Mouse (Mus musculus): ENCODE results near the gene Mfsd11. TPM values are rescaled to one million over a fixed set of nuclear protein-coding genes. Genes with fewer than 3 reads are reported as not detected.
"Not testable (repeated sequence)": the region's sequence is repeated elsewhere in the genome, so short reads cannot be mapped to it uniquely, and the experiment has no call there.

Gene Mfsd11
- polyA plus RNA-seq, 1 experiment from 2014 or later = 51.2 TPM

GRCm38 (mm10) chr11:116822626-116823025 lies 29.6 kb upstream of the Mfsd11 start:
- no peaks in the 10 kb centered on the region for H3K36me3 ChIP-seq
- no peak for ATAC-seq (ENCODE audit: insufficient number of reproducible peaks, insufficient read depth, low FRiP score, low TSS enrichment)
- H3K4me1 ChIP-seq = peaks cover 27% of the 10 kb centered on the region
- H3K9me3 ChIP-seq = no peaks in the 10 kb centered on the region
- no peak overlapping the region for H3K9ac ChIP-seq
- no peak overlapping the region for H3K27ac ChIP-seq
- H3K27me3 ChIP-seq = no peaks in the 10 kb centered on the region
- H3K4me3 ChIP-seq = no peak overlapping the region
- WGBS = 94% methylated on average over 10 of the region's 10 CpGs
- no peak overlapping the region for H3K4me2 ChIP-seq (replicated peaks)

- H3K36me3 ChIP-seq = no peaks in the 10 kb centered on the region
- no peak overlapping the region for H3K4me3 ChIP-seq
- no peak for ATAC-seq (ENCODE audit: insufficient number of reproducible peaks, insufficient read depth, low FRiP score, low TSS enrichment)
- no peak overlapping the region for H3K9ac ChIP-seq
- H3K27me3 ChIP-seq = no peaks in the 10 kb centered on the region
- H3K4me1 ChIP-seq = peaks cover 29% of the 10 kb centered on the region
- H3K27ac ChIP-seq = no peak overlapping the region
- no peaks in the 10 kb centered on the region for H3K9me3 ChIP-seq
- 96% methylated on average over 2 of the region's 2 CpGs for WGBS
- H3K4me2 ChIP-seq (replicated peaks) = no peak overlapping the region
These were observed 29.0 kb upstream of the Mfsd11 start for GRCm38 (mm10) chr11:116823255-116823654.

GRCm38 (mm10) chr11:116823885-116824284 lies 28.4 kb upstream of the Mfsd11 start:
- not testable (repeated sequence) for H3K27me3 ChIP-seq; H3K4me3 ChIP-seq; H3K4me2 ChIP-seq (replicated peaks); H3K9ac ChIP-seq; H3K9me3 ChIP-seq; ATAC-seq (ENCODE audit: insufficient number of reproducible peaks, insufficient read depth, low FRiP score, low TSS enrichment); H3K36me3 ChIP-seq; H3K27ac ChIP-seq
- WGBS = 94% methylated on average over 10 of the region's 10 CpGs
- peaks cover 26% of the 10 kb centered on the region for H3K4me1 ChIP-seq

- H3K9me3 ChIP-seq = no peaks in the 10 kb centered on the region
- H3K27ac ChIP-seq = no peak overlapping the region
- no peaks in the 10 kb centered on the region for H3K27me3 ChIP-seq
- peaks cover 23% of the 10 kb centered on the region for H3K4me1 ChIP-seq
- H3K36me3 ChIP-seq = no peaks in the 10 kb centered on the region
- WGBS = 51% methylated on average over 5 of the region's 5 CpGs
- H3K4me2 ChIP-seq (replicated peaks) = no peak overlapping the region
- H3K4me3 ChIP-seq = no peak overlapping the region
- ATAC-seq (ENCODE audit: insufficient number of reproducible peaks, insufficient read depth, low FRiP score, low TSS enrichment) = no peak
- no peak overlapping the region for H3K9ac ChIP-seq
These were observed 27.0 kb upstream of the Mfsd11 start for GRCm38 (mm10) chr11:116825230-116825629.

- no peak for ATAC-seq (ENCODE audit: insufficient number of reproducible peaks, insufficient read depth, low FRiP score, low TSS enrichment)
- peak overlapping the region; percentile 65; the same call in 1 of the 2 replicates for H3K27ac ChIP-seq
- peak overlapping the region; percentile 88 for H3K4me2 ChIP-seq (replicated peaks)
- H3K9me3 ChIP-seq = no peaks in the 10 kb centered on the region
- peak overlapping the region; percentile 68 for H3K9ac ChIP-seq
- no peaks in the 10 kb centered on the region for H3K27me3 ChIP-seq
- peaks cover 23% of the 10 kb centered on the region for H3K4me1 ChIP-seq
- H3K36me3 ChIP-seq = 0 out of 2 replicates have a peak, but pooled peaks cover 6% of the 10 kb centered on the region
- WGBS = 23% methylated on average over 17 of the region's 17 CpGs
- peak overlapping the region; percentile 79 for H3K4me3 ChIP-seq
These were observed 25.4 kb upstream of the Mfsd11 start for GRCm38 (mm10) chr11:116826550-116827504.

GRCm38 (mm10) chr11:116827534-116828165 lies 24.6 kb upstream of the Mfsd11 start, which contains the start of gene Mxra7:
Gene Mxra7, minus strand, starts transcription at chr11:116828046.
- WGBS = 1% methylated on average over 67 of the region's 71 CpGs
- peaks cover 27% of the 10 kb centered on the region for H3K4me1 ChIP-seq
- peak; percentile 7; the same call in 1 of the 2 replicates for ATAC-seq (ENCODE audit: insufficient number of reproducible peaks, insufficient read depth, low FRiP score, low TSS enrichment)

GRCm38 (mm10) chr11:116832172-116832685 lies 20.0 kb upstream of the Mfsd11 start:
- Histone ChIP-seq H3K9ac (no peak overlapping the region), H3K36me3 (peaks cover 52% of the 10 kb centered on the region), H3K9me3 (no peaks in the 10 kb centered on the region), H3K4me1 (0 out of 2 replicates have a peak, but pooled peaks cover 13% of the 10 kb centered on the region), H3K4me2 (replicated peaks) (no peak overlapping the region), H3K27ac (0 out of 2 replicates have a peak overlapping the region, but pooled peaks have one; percentile 26), H3K4me3 (no peak overlapping the region), H3K27me3 (no peaks in the 10 kb centered on the region)
- ATAC-seq (ENCODE audit: insufficient number of reproducible peaks, insufficient read depth, low FRiP score, low TSS enrichment) = no peak
- WGBS = 27% methylated on average over 4 of the region's 4 CpGs

More at GRCm38 (mm10) chr11:116827534-116828165, 24.6 kb upstream of the Mfsd11 start, which contains the start of gene Mxra7:
- H3K4me2 ChIP-seq (replicated peaks) = peak within 1 kb of the TSS; percentile 88
- H3K9ac ChIP-seq = peak within 1 kb of the TSS; percentile 68
- no peaks in the 10 kb centered on the region for H3K9me3 ChIP-seq
- H3K27me3 ChIP-seq = no peaks in the 10 kb centered on the region
- peak within 1 kb of the TSS; percentile 65; the same call in 1 of the 2 replicates for H3K27ac ChIP-seq
- peak within 1 kb of the TSS; percentile 79 for H3K4me3 ChIP-seq
- H3K36me3 ChIP-seq = 0 out of 2 replicates have a peak, but pooled peaks cover 7% of the 10 kb centered on the region

- Histone ChIP-seq H3K9ac (no peak overlapping the region), H3K36me3 (peaks cover 77% of the 10 kb centered on the region), H3K4me3 (no peak overlapping the region), H3K9me3 (no peaks in the 10 kb centered on the region), H3K27me3 (no peaks in the 10 kb centered on the region), H3K27ac (no peak overlapping the region), H3K4me1 (peaks cover 9% of the 10 kb centered on the region), H3K4me2 (replicated peaks) (no peak overlapping the region)
- no peak for ATAC-seq (ENCODE audit: insufficient number of reproducible peaks, insufficient read depth, low FRiP score, low TSS enrichment)
- WGBS = 89% methylated on average over 1 of the region's 1 CpGs
These were observed 17.3 kb upstream of the Mfsd11 start for GRCm38 (mm10) chr11:116834954-116835353.

- no peaks in the 10 kb centered on the region for H3K9me3 ChIP-seq
- no peak overlapping the region for H3K27ac ChIP-seq
- 85% methylated on average over 4 of the region's 4 CpGs for WGBS
- H3K27me3 ChIP-seq = no peaks in the 10 kb centered on the region
- peaks cover 22% of the 10 kb centered on the region for H3K4me1 ChIP-seq
- no peak overlapping the region for H3K4me2 ChIP-seq (replicated peaks)
- no peak for ATAC-seq (ENCODE audit: insufficient number of reproducible peaks, insufficient read depth, low FRiP score, low TSS enrichment)
- H3K36me3 ChIP-seq = peaks cover 85% of the 10 kb centered on the region
- H3K4me3 ChIP-seq = no peak overlapping the region
- H3K9ac ChIP-seq = no peak overlapping the region
These were observed 16.0 kb upstream of the Mfsd11 start for GRCm38 (mm10) chr11:116836283-116836682.

GRCm38 (mm10) chr11:116837441-116837840 lies 14.8 kb upstream of the Mfsd11 start:
- Histone ChIP-seq H3K9ac (no peak overlapping the region), H3K4me1 (peaks cover 27% of the 10 kb centered on the region), H3K36me3 (peaks cover 83% of the 10 kb centered on the region), H3K9me3 (no peaks in the 10 kb centered on the region), H3K4me3 (no peak overlapping the region), H3K4me2 (replicated peaks) (no peak overlapping the region), H3K27me3 (no peaks in the 10 kb centered on the region), H3K27ac (no peak overlapping the region)
- WGBS = 91% methylated on average over 10 of the region's 10 CpGs
- ATAC-seq (ENCODE audit: insufficient number of reproducible peaks, insufficient read depth, low FRiP score, low TSS enrichment) = no peak

- no peak overlapping the region for H3K4me3 ChIP-seq
- H3K4me1 ChIP-seq = peaks cover 25% of the 10 kb centered on the region
- ATAC-seq (ENCODE audit: insufficient number of reproducible peaks, insufficient read depth, low FRiP score, low TSS enrichment) = no peak
- H3K9ac ChIP-seq = no peak overlapping the region
- H3K9me3 ChIP-seq = no peaks in the 10 kb centered on the region
- no peak overlapping the region for H3K4me2 ChIP-seq (replicated peaks)
- 88% methylated on average over 14 of the region's 14 CpGs for WGBS
- peaks cover 69% of the 10 kb centered on the region for H3K36me3 ChIP-seq
- H3K27ac ChIP-seq = no peak overlapping the region
- no peaks in the 10 kb centered on the region for H3K27me3 ChIP-seq
These were observed 13.3 kb upstream of the Mfsd11 start for GRCm38 (mm10) chr11:116838936-116839335.
